Mouse (Mus musculus): ENCODE data around the gene Foxn2. TPM values are rescaled to one million over a fixed set of nuclear protein-coding genes. Genes with fewer than 3 reads are reported as not detected.

Gene Foxn2
- polyA plus RNA-seq, 2 experiments from 2014 or later: 34.5 to 41.0 TPM

GRCm38 (mm10) chr17:88493551-88493950 lies 53.0 kb downstream of the Foxn2 start:
- ATAC-seq: no peak

GRCm38 (mm10) chr17:88494121-88494771 lies 53.7 kb downstream of the Foxn2 start:
- ATAC-seq: no peak

- ATAC-seq: no peak
Observed at GRCm38 (mm10) chr17:88494772-88495132, 54.2 kb downstream of the Foxn2 start.

GRCm38 (mm10) chr17:88498090-88498682 lies 57.7 kb downstream of the Foxn2 start:
- ATAC-seq: no peak

- no peak for ATAC-seq
Observed at GRCm38 (mm10) chr17:88504056-88504455, 63.5 kb downstream of the Foxn2 start.

- ATAC-seq: no peak
Observed at GRCm38 (mm10) chr17:88505275-88505723, 64.8 kb downstream of the Foxn2 start.

GRCm38 (mm10) chr17:88505941-88506340 lies 65.4 kb downstream of the Foxn2 start:
- ATAC-seq: no peak

- no peak for ATAC-seq
Observed at GRCm38 (mm10) chr17:88507376-88507775, 66.9 kb downstream of the Foxn2 start.

GRCm38 (mm10) chr17:88508846-88509508 lies 68.5 kb downstream of the Foxn2 start:
- no peak for ATAC-seq

GRCm38 (mm10) chr17:88509999-88510398 lies 69.5 kb downstream of the Foxn2 start:
- ATAC-seq: no peak

GRCm38 (mm10) chr17:88511095-88511551 lies 70.6 kb downstream of the Foxn2 start:
- ATAC-seq: peak; percentile 97

GRCm38 (mm10) chr17:88516477-88516876 lies 76.0 kb downstream of the Foxn2 start:
- ATAC-seq: no peak

GRCm38 (mm10) chr17:88527781-88528180 lies 87.3 kb downstream of the Foxn2 start:
- ATAC-seq: no peak

GRCm38 (mm10) chr17:88529519-88530235 lies 89.2 kb downstream of the Foxn2 start, which contains the start of gene Ppp1r21:
TSS of gene Ppp1r21 (plus strand) at chr17:88530118.
- ATAC-seq: peak; percentile 86

- ATAC-seq: peak; percentile 34
Observed at GRCm38 (mm10) chr17:88530236-88530619, 89.7 kb downstream of the Foxn2 start.

GRCm38 (mm10) chr17:88530667-88531066 lies 90.2 kb downstream of the Foxn2 start:
- ATAC-seq: no peak

GRCm38 (mm10) chr17:88531176-88531575 lies 90.7 kb downstream of the Foxn2 start:
- ATAC-seq: no peak

GRCm38 (mm10) chr17:88537842-88538430 lies 97.4 kb downstream of the Foxn2 start:
- ATAC-seq: no peak
